Mouse (Mus musculus): ENCODE results near the gene Cacna1c. TPM values are rescaled to one million over a fixed set of nuclear protein-coding genes. Genes with fewer than 3 reads are reported as not detected.

Cacna1c gene
- total RNA-seq, 2 experiments from 2014 or later: 233 to 249 TPM

DNA sequence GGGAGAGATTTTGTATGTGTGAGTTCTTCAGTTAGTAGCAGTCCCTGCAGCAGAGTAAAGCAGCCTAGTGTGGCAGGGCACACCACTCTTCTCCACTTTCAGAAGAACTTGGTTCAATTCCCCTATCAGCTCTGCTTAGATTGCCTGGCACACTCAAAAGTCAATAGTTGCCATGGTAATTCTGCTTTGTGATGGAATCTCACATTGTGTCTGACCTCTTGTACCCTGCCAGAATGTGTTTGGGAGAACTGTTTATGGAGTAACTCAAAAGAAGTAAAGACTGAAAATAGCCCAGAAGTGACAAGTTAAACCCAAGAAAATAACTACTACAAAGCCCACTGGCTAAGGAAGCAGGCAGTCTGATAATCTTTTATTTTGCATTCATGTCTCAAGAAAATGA lies 240.4 kb downstream of the Cacna1c start:
- no peak for DNase-seq

- DNase-seq: no peak
These were observed 241.1 kb downstream of the Cacna1c start for GRCm38 (mm10) chr6:118954988-118955554.

GRCm38 (mm10) chr6:118952377-118952776 lies 243.8 kb downstream of the Cacna1c start:
- no peak for DNase-seq

- no peak for DNase-seq
These were observed 246.0 kb downstream of the Cacna1c start for GRCm38 (mm10) chr6:118950190-118950589.

GRCm38 (mm10) chr6:118947286-118947685 lies 248.9 kb downstream of the Cacna1c start:
- no peak for DNase-seq

GRCm38 (mm10) chr6:118946660-118947059 lies 249.6 kb downstream of the Cacna1c start:
- no peak for DNase-seq

GRCm38 (mm10) chr6:118944093-118944492 lies 252.1 kb downstream of the Cacna1c start:
- DNase-seq: no peak

GRCm38 (mm10) chr6:118941816-118942215 lies 254.4 kb downstream of the Cacna1c start:
- DNase-seq: no peak

DNA sequence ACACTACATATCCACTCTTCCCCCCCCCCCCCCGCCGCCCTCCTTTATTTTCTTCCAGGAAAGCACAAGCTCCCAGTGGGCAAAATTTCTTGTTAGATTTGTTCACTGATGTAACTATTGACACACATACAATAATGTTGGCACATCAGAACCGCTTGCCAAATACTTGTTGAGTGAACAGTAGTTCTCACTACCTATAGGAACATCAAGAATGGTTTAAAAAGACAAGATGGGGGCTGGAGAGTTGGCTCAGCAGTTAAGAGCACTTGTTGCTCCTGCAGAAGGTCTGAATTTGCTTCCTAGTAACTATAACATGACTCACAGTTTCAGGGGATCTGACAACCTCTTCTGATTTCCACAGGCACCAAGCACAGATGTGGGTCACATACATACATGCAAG lies 255.2 kb downstream of the Cacna1c start:
- no peak for DNase-seq

- DNase-seq: no peak
These were observed 256.6 kb downstream of the Cacna1c start for GRCm38 (mm10) chr6:118939626-118940025.

- no peak for DNase-seq
These were observed 257.7 kb downstream of the Cacna1c start for GRCm38 (mm10) chr6:118938386-118939096.

DNA sequence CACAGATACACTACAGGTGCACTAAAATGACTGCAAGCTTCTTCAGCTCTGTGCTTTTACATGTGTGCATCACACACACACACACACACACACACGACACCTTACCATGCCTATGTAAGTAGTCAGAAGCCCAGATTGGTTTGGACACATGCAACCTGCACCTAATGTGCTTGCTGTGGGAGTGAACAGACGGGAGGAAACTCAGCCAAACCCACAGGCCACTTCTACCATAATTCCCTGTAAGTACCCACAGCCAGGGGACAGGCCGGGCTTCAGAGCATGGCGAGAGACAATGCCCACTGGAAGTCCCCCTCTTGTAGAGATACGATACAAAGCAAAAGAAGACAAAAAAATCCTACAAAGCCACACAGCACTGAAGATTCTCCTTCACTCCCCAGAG lies 258.7 kb downstream of the Cacna1c start:
- no peak for DNase-seq

- DNase-seq: peak; percentile 68
These were observed 260.4 kb downstream of the Cacna1c start for GRCm38 (mm10) chr6:118935520-118936415.

DNA sequence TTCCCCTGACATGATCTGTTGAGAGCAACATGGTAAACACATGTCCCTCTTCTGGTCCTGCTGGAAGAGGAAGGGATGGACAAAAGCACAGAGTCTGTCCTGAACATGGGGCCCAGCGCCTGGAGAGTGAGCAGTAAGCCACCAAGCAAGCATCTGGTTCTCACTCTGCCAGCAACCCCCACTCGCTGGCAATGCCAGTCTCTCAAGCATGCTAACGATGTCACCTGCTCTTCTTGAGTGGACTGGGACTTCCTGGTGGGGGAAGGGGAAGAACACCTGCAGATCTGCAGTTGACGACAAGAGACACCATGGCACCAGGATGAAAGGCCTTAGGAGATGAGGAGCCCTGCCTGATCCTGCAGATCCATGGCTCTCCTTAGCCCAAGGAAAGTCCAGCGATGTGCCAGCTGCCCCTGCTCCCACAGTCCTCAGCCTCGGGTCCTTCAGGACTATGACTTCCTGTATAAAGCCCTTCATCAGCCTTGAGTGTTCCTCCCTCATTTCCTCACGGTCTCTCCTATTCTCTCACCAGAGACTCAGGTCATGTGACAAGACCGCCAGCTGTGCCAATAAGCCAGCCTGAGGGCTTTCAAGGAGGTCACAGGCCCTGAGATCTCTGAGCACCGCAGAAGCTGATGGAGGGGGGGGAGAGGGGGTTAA lies 261.8 kb downstream of the Cacna1c start:
- no peak for DNase-seq

DNA sequence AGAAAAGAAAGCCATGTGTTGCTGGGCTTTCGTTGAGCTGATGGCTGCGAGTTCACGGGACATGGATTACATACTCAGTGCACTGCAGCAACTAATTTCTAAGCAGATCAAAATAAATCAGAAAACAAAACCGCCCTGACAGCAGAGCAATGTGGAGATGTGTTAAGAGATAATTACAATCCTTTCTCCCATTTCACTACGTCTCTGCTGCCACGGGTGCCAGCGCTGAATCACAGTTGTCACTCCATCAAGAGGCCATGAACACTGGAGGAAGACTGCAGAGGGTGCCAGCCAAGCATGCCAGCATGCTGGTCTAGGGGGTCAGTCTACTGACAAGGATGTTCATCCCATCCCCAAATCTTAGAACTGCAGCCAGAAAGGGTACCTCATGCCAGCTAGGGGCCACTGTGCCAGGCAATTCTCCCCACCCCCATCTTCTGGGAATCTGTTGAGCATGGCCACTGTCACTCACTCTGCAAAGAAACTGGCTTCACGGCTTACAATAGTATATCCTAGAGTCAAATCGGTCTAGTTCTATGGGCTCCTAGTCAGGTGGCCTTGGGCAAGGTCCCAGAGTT lies 263.1 kb downstream of the Cacna1c start:
- no peak for DNase-seq

- DNase-seq: no peak
These were observed 264.1 kb downstream of the Cacna1c start for GRCm38 (mm10) chr6:118932002-118932700.

DNA sequence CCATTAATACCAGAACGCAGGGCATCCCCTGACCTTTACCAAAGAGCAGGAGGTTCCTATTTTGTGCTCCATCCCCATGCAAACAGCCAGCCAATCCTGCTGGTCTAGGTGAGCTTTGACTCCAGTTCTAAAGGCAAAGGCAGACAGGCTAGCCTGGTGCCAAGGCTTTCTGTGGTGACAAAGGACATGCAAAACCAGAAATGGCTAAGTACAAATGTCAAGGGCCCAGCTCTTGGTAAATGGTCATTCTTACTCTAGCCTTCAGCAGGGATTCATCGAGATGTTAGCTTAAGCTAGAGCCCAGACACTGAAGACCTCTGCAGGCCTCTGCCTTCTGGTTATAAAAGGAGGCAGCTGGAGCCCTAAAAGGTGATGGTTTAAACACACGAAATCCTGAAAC lies 269.5 kb downstream of the Cacna1c start:
- DNase-seq: no peak

- no peak for DNase-seq
These were observed 271.8 kb downstream of the Cacna1c start for GRCm38 (mm10) chr6:118924426-118924825.

DNA sequence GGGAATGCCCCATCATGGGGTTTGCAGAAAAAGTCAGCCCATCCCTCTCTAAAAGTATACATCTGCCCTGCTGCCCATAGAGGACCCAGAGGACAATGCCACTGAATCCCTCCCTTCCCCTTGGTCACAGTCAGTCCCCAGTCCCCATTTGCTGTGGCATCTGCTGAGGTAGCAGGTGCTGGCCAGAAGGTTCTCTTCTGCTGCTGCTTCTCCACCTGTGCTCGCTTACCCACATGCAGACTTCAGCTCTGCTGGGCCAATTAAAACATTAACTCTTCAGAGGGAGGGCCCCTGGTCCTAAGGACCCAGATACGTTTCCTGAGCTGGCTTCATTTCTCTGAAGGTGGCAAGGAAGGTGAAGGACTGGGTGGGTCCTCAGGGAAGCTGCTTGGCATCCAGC lies 272.3 kb downstream of the Cacna1c start:
- DNase-seq: no peak

GRCm38 (mm10) chr6:118923212-118923577 lies 273.0 kb downstream of the Cacna1c start:
- no peak for DNase-seq

GRCm38 (mm10) chr6:118922328-118923211 lies 273.6 kb downstream of the Cacna1c start:
- peak; percentile 87 for DNase-seq
